In the genomic region with DNA sequence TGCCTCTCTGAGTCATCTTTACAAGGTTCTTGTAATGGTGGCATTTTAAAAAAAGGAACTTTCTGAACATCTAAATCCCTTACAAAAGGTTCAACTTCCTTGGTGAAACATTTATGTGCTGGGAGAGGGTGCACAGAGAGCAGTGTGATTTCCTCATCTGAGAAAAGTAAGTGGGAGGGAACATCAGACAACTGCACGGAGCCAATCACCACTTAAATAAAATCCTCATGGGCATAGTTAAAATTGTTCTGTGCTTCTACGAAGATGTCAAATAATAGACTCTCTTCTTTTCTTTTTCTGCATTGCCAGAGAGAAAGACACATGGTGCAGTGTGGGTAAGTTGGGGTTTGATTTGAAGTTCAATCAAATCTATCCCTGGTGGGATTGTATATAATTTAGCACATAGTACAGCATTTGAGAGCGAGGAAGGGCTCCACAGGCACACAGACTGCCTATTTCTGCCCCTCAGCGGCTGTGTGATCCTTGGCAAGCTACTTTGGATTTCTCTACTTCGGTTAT, we compare ENCODE assay signal across 21 mouse cellular contexts. TPM values are rescaled to one million over a fixed set of nuclear protein-coding genes. Genes with fewer than 3 reads are reported as not detected.
DNase-seq lines count a peak whose midpoint lies in the region; ATAC-seq and TF ChIP-seq lines count a peak whose summit lies in the region.
"Had no signal": no experiment of that assay in that cellular context is flagged by ENCODE, and none has a peak within 500 bp of the region (broad histone marks: within the 10 kb centered on the region; RNA-seq: fewer than 3 reads in every experiment).

No protein-coding gene starts in this region.

- no peaks in the 10 kb centered on the region for H3K9me3 ChIP-seq in forebrain, postnatal 0 days (ENCODE audit: low read length)
- H3K9me3 ChIP-seq in forebrain, embryonic 15.5 days, result no peaks in the 10 kb centered on the region
- no peaks in the 10 kb centered on the region for H3K9me3 ChIP-seq in liver, postnatal 0 days (ENCODE audit: low read length)
- no peaks in the 10 kb centered on the region for H3K9me3 ChIP-seq in liver, embryonic 12.5 days (replicated peaks)
- H3K9me3 ChIP-seq: embryonic facial prominence, embryonic 10.5 days; embryonic facial prominence, embryonic 12.5 days; forebrain, embryonic 13.5 days had no signal

- no peaks in the 10 kb centered on the region for H3K27me3 ChIP-seq in forebrain, postnatal 0 days (ENCODE audit: insufficient read depth, low read length)
- H3K27me3 ChIP-seq in forebrain, embryonic 15.5 days, result no peaks in the 10 kb centered on the region
- H3K27me3 ChIP-seq in liver, postnatal 0 days (ENCODE audit: insufficient read depth, low read length), result no peaks in the 10 kb centered on the region
- no peaks in the 10 kb centered on the region for H3K27me3 ChIP-seq in liver, embryonic 12.5 days (replicated peaks)
- H3K27me3 ChIP-seq: embryonic facial prominence, embryonic 12.5 days; forebrain, embryonic 13.5 days had no signal

- no peak for TF ChIP-seq CTCF in forebrain, postnatal 0 days (IDR thresholded peaks at IDR 0.05; ENCODE audit: low read depth)
- no peak for TF ChIP-seq CTCF in liver, postnatal 0 days (IDR thresholded peaks at IDR 0.05; ENCODE audit: low read depth)
- TF ChIP-seq CTCF in olfactory bulb, adult 2 months (IDR thresholded peaks at IDR 0.05; ENCODE audit: insufficient read depth, low read depth, low read length), result no peak

- H3K4me1 ChIP-seq in forebrain, postnatal 0 days (ENCODE audit: insufficient read depth), result no peaks in the 10 kb centered on the region
- H3K4me1 ChIP-seq in forebrain, embryonic 15.5 days, result no peaks in the 10 kb centered on the region
- no peaks in the 10 kb centered on the region for H3K4me1 ChIP-seq in liver, postnatal 0 days (ENCODE audit: insufficient read depth)
- H3K4me1 ChIP-seq in liver, embryonic 12.5 days, result no peaks in the 10 kb centered on the region
- H3K4me1 ChIP-seq in olfactory bulb, adult 2 months (ENCODE audit: control insufficient read depth, insufficient read depth, low read length), result peaks cover 2% of the 10 kb centered on the region; the same call in 1 of the 2 replicates
- H3K4me1 ChIP-seq: embryonic facial prominence, embryonic 10.5 days; embryonic facial prominence, embryonic 12.5 days; forebrain, embryonic 13.5 days had no signal

- peak; percentile 72 for ATAC-seq in forebrain, postnatal 0 days
- no peak for ATAC-seq in forebrain, embryonic 15.5 days (replicated peaks)
- no peak for ATAC-seq in liver, postnatal 0 days
- ATAC-seq in liver, embryonic 12.5 days, result no peak
- ATAC-seq: forebrain, embryonic 13.5 days had no signal

- no peak overlapping the region; the same call in 1 of the 2 replicates for H3K27ac ChIP-seq in forebrain, postnatal 0 days (ENCODE audit: low read depth, low read length)
- H3K27ac ChIP-seq in forebrain, embryonic 15.5 days (replicated peaks), result no peak overlapping the region; the same call in 1 of the 2 replicates
- no peak overlapping the region for H3K27ac ChIP-seq in liver, postnatal 0 days (ENCODE audit: low read depth)
- no peak overlapping the region for H3K27ac ChIP-seq in liver, embryonic 12.5 days
- H3K27ac ChIP-seq in olfactory bulb, adult 2 months (ENCODE audit: insufficient read depth, low read depth, low read length), result 0 out of 2 replicates have a peak overlapping the region, but pooled peaks have one; percentile 71
- H3K27ac ChIP-seq: embryonic facial prominence, embryonic 10.5 days; embryonic facial prominence, embryonic 12.5 days; forebrain, embryonic 13.5 days had no signal

- no peak for DNase-seq in forebrain, postnatal 0 days
- DNase-seq in liver, postnatal 0 days, result peak; percentile 1
- DNase-seq in ovary, postnatal 14 days (ENCODE audit: low spot score), result no peak
- DNase-seq in urinary bladder, postnatal 36 days (ENCODE audit: low spot score in 2 of 2), result no peak
- DNase-seq: adrenal gland, adult 2 months; adrenal gland, postnatal 10 days; adrenal gland, postnatal 25 days; cerebellum, adult 11-12 months; cerebellum, adult 2 months; cerebellum, adult 9-10 months; cerebellum, postnatal 10 days; cerebellum, postnatal 25 days had no signal

- TF ChIP-seq EP300 in liver, postnatal 0 days (IDR thresholded peaks at IDR 0.05; ENCODE audit: low read depth), result no peak

- WGBS in forebrain, postnatal 0 days, result 73% methylated on average over 5 of the region's 5 CpGs
- WGBS in forebrain, embryonic 15.5 days, result 75% methylated on average over 5 of the region's 5 CpGs
- WGBS in liver, postnatal 0 days (ENCODE audit: insufficient replicate concordance), result 67% methylated on average over 5 of the region's 5 CpGs
- 43% methylated on average over 5 of the region's 5 CpGs for WGBS in liver, embryonic 12.5 days (ENCODE audit: insufficient replicate concordance)
- 53% methylated on average over 5 of the region's 5 CpGs for WGBS in olfactory bulb, adult 2 months

- no peak overlapping the region for H3K4me3 ChIP-seq in forebrain, postnatal 0 days (ENCODE audit: low read depth, low read length)
- H3K4me3 ChIP-seq in forebrain, embryonic 15.5 days, result no peak overlapping the region
- no peak overlapping the region for H3K4me3 ChIP-seq in liver, postnatal 0 days (ENCODE audit: low read depth, low read length)
- H3K4me3 ChIP-seq in liver, embryonic 12.5 days, result no peak overlapping the region
- H3K4me3 ChIP-seq in olfactory bulb, adult 2 months (ENCODE audit: insufficient read depth, low read depth, low read length), result no peak overlapping the region
- H3K4me3 ChIP-seq: embryonic facial prominence, embryonic 10.5 days; embryonic facial prominence, embryonic 12.5 days; erythroblast, embryonic 14.5 days; forebrain, embryonic 13.5 days had no signal

- no peak overlapping the region for H3K4me2 ChIP-seq in forebrain, postnatal 0 days (ENCODE audit: low read depth)
- H3K4me2 ChIP-seq in forebrain, embryonic 15.5 days (replicated peaks), result no peak overlapping the region
- no peak overlapping the region for H3K4me2 ChIP-seq in liver, postnatal 0 days (ENCODE audit: low read depth, low read length)
- no peak overlapping the region for H3K4me2 ChIP-seq in liver, embryonic 12.5 days
- H3K4me2 ChIP-seq: embryonic facial prominence, embryonic 12.5 days; forebrain, embryonic 13.5 days had no signal

- H3K36me3 ChIP-seq in forebrain, postnatal 0 days (ENCODE audit: insufficient read depth), result no peaks in the 10 kb centered on the region
- no peaks in the 10 kb centered on the region for H3K36me3 ChIP-seq in forebrain, embryonic 15.5 days
- no peaks in the 10 kb centered on the region for H3K36me3 ChIP-seq in liver, postnatal 0 days (replicated peaks; ENCODE audit: insufficient read depth, low read length)
- no peaks in the 10 kb centered on the region for H3K36me3 ChIP-seq in liver, embryonic 12.5 days
- H3K36me3 ChIP-seq: embryonic facial prominence, embryonic 10.5 days; embryonic facial prominence, embryonic 12.5 days had no signal

- no peak overlapping the region for H3K9ac ChIP-seq in forebrain, postnatal 0 days
- no peak overlapping the region for H3K9ac ChIP-seq in forebrain, embryonic 15.5 days (replicated peaks)
- no peak overlapping the region for H3K9ac ChIP-seq in liver, postnatal 0 days (replicated peaks)
- H3K9ac ChIP-seq in liver, embryonic 12.5 days, result no peak overlapping the region
- H3K9ac ChIP-seq: embryonic facial prominence, embryonic 12.5 days; forebrain, embryonic 13.5 days had no signal

- TF ChIP-seq POLR2A in olfactory bulb, adult 2 months (IDR thresholded peaks at IDR 0.05; ENCODE audit: insufficient read depth, low read depth, low read length), result no peak

RNA-seq across cellular contexts. Expression of gene Pdyn, which starts 13.4 kb away (rescaled TPM):
- total RNA-seq in forebrain, postnatal 0 days (2014; rRNA removed), result 6.4 and 6.9 TPM in 2 replicates
- 12.2 and 18.3 TPM in 2 replicates for polyA plus RNA-seq in forebrain, postnatal 0 days (2015; fragmentation: Nextera tagmentation; extraction: Ambion mirVana)
- 4.5 and 6.4 TPM in 2 replicates for polyA plus RNA-seq in forebrain, embryonic 15.5 days (2015; fragmentation: Nextera tagmentation; extraction: Ambion mirVana)
- not detected in 2 replicates for polyA plus RNA-seq in liver, postnatal 0 days (2015; fragmentation: Nextera tagmentation; extraction: Ambion mirVana)
- 0.05 and 0.13 TPM in 2 replicates for polyA plus RNA-seq in liver, embryonic 12.5 days (2016; fragmentation: Nextera tagmentation; extraction: Ambion mirVana)
- not detected in 2 replicates for polyA plus RNA-seq in olfactory bulb, adult 2 months (2012; ENCODE audit: insufficient read depth, insufficient read length, low replicate concordance, missing spikeins)
- total RNA-seq: MEL had no signal
- polyA plus RNA-seq: adrenal gland, adult 2 months; C2C12; erythroblast, embryonic 14.5 days had no signal
